Mouse (Mus musculus): ENCODE measurements around the gene Ikzf4. TPM values are rescaled to one million over a fixed set of nuclear protein-coding genes. Genes with fewer than 3 reads are reported as not detected.

The Ikzf4 gene
- polyA plus RNA-seq (2017; shearing (Covaris generic)): 100 to 1,000 TPM; 102 to 158 TPM

DNA sequence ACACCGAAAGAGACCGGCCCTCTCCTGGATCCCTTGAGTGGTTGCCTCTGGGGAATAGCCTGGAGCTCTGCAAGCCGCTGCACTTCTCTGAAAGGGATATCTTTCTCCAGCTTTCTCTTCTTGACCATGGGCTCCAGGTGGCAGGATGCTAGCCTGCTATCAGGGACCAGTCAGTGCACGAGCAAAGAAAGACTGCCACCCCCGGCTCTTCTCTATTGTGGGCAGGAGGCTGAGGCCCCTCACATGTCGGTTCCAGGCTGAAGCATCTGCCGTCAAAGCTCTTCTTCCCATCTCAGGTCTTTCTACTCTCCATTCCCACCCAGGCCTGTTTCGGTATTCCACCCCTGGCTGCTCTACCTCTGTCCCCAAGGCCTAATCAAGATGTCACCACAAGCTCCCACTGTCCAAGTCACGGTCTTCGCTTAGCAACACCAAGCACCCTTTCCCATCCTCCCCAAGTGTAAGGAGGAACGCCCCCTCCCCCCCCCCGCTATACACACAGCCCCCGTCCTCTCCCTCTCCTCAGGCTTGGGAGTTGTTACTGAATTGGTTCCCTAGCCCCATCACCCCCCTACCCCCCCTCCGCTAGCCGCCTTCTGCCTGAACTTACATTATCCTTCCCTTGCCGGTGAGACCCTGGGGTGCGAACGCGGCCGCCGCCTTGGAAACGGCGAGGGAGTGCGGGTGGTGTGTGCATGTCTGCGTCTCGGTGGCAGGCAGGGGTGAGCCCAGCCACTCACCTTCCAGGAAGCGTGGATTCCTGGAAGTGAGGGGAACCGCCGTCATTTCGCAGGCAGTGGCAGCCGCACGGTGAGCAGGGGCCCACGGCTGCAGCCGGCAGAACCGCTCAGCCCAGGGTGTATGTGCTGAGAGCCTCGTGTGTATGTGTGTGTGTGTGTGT lies at the start of gene Ikzf4:
Gene Ikzf4, minus strand, starts transcription at position 881 of the 901 bp plus-strand sequence.
- ATAC-seq: peak; percentile 61

- ATAC-seq: no peak
Observed at GRCm38 (mm10) chr10:128695411-128695991, 49.7 kb upstream of the Ikzf4 start.

DNA sequence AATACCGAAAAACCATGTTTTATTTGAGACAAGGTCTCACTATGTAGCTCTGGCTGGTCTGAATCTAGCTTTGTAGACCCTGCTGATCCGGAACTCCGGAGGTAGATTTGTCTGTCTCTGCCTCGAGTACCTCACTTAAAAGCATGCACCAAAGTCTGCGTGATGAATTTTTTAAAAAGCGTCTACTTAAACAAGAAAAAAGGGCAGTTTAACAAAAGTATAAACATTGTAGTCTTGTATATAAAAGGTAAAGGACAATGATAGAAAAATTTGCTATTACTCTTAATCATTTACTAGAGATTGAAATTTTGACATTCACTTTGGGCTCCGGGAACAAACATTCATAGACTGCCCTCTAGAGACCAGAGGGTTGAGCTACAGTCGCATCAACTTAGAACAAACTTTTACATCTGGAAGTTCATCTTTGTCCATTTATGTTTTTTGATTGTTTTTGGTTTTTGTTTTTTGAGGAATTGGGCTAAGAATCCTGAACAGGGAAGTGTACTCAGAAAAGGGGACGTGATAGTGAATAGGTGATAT lies 28.7 kb upstream of the Ikzf4 start:
- peak; percentile 65 for ATAC-seq

DNA sequence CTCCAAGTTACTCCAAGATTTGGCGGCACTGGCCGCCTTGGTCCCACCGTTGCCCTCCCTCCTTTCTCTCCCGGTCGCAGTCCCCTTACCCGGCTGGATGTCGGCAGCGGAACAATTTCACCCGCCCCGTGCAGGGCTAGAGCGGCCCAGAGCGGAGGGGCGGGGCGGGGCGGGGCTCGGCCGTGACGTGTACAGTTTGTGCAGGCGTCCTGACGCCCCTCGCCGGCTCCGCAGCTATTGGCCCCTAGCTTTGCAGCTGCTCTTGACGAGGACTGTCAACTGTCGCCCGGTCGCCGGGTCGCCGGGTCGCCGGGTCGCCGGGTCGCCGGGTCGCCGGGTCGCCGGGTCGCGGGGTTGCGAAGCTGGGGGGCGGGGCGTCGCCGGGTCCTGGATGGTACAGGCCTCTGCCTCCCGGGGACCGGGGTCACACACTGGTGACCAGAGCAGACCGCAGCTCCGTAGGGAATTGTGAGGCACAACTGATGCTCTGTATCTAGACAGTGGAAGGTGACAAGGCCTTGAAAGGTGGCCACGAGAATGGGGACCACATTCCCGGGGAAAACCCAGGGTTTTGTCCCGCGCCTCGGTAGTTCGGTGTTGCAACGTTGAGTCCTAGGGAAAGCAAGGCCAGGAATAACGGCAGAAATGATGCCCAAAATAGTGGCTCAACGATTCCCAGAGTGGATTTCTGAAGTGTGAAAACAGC lies 28.1 kb upstream of the Ikzf4 start, which contains the start of gene Suox:
Gene Suox, minus strand, starts transcription at position 311 of the 706 bp plus-strand sequence.
- peak; percentile 89 for ATAC-seq

GRCm38 (mm10) chr10:128671148-128671547 lies 25.4 kb upstream of the Ikzf4 start:
- ATAC-seq: no peak

DNA sequence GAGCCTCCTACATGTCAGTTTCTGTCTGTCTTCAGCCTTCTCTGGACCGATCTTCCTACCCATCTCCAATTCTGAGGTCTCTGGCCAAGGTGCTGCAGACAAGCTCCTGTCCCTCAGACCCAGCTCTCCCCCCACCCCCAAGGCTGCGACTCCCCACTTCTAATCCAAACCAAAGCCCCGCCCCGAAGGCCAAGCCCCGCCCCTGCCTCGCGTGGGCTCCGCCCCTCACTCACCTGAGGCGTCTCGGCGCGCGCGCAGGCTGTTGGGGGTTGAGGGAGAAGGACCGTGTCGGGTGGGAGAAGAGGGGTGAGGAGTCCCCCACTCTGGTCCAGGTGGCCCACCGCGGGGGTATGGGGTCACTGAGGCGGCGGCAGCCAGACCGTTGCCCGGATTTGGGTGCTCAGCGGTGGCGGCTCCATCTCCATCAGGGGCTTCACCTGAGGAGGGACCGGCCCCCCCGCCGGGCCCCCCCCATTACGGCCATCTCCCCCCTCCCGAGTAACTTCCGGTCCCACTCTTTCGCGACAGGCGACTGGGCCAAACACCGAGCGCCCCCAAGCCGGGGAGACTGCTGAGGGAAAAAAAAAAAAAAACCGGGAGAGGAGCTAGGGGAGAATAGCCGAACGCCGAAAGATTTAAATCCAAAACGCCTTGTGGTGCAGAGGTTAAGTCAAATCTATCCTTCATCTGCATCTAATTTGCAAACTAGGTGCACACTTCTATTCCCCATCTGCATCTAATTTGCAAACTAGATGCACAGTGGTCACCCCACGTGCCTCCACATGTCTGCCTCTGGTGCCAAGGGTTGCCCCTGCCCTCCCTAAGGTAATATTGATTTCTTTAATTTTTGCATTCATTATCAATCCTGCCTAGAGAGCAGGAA lies 23.2 kb upstream of the Ikzf4 start:
- ATAC-seq: peak; percentile 33

GRCm38 (mm10) chr10:128665806-128666205 lies 20.0 kb upstream of the Ikzf4 start:
- no peak for ATAC-seq

GRCm38 (mm10) chr10:128665307-128665706 lies 19.5 kb upstream of the Ikzf4 start:
- ATAC-seq: no peak

GRCm38 (mm10) chr10:128664808-128665207 lies 19.0 kb upstream of the Ikzf4 start:
- ATAC-seq: no peak

DNA sequence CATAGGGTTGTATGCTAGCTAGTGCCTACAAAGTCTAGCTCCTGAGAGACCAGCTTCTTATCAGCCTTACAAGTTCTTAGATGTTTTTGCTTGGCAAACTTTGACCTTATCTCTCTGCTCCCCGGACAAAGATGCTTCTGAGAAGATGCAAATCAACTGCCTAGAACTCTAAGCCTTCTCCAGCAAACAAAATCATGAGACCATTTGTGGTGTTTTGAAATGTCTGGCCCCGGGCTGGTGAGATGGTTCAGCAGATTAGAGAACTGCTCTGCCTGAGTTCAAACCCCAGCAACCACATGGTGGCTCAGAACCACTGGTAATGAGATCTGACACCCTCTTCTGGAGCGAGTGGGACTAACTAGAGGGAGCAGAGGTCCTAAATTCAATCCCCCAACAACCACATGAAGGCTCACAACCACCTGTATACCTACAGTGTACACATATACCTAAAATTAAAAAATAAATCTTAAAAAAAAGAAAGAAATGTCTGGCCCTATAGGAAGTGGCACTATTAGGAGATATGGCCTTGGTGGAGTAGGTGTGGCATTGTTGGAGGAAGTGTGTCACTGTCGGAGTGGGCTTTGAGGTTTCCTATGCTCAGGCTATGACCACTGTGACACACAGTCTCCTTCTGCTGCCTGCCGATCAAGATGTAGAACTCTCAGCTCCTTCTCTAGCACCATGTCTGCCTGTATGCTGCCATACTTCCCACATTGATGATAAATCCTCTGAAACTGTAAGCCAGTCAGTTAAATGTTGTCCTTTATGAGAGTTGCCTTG lies 17.8 kb upstream of the Ikzf4 start:
- ATAC-seq: peak; percentile 63

DNA sequence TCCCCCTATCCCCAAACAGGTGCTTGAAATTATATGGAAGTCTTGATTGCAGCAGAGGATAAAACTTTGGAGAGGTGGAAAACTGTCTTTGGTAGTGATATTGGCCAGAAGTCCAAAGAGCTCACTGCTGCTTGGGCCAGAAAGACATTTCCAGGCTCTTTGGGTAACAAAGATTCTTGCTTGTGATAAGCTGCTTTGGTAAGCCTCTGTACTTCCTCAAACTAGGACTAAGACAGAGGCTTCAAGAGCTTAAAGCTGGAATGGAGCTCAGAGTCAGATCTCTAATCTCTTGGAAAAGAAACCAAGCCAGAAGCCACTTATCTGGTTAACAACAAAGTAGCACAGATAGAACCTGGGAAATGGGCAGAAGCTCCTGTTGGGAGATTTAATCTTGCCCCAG lies 16.7 kb upstream of the Ikzf4 start:
- no peak for ATAC-seq

GRCm38 (mm10) chr10:128659490-128659889 lies 13.7 kb upstream of the Ikzf4 start:
- no peak for ATAC-seq

GRCm38 (mm10) chr10:128657844-128658243 lies 12.1 kb upstream of the Ikzf4 start:
- ATAC-seq: no peak

GRCm38 (mm10) chr10:128656731-128657130 lies 10.9 kb upstream of the Ikzf4 start:
- no peak for ATAC-seq

DNA sequence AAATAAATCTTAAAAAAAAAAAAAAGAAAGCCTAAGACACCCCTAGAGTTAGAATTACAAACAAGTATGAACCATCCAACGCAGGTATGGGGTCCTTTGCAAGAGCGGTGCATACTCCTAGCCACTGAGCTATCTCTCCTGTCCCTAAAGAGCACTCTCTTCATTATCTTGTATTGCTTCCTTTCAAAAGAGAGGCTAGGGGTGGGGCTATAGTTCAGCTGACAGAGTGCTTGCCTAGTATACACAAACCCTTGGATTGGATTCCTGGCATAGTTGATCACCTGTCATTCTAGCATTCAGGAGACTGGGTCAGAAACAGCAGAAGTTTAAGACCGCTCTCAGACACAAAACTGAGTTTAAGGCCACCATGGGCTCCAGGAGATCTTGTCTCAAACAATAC lies 9.5 kb upstream of the Ikzf4 start:
- ATAC-seq: no peak

- no peak for ATAC-seq
Observed at GRCm38 (mm10) chr10:128653866-128654265, 8.1 kb upstream of the Ikzf4 start.

DNA sequence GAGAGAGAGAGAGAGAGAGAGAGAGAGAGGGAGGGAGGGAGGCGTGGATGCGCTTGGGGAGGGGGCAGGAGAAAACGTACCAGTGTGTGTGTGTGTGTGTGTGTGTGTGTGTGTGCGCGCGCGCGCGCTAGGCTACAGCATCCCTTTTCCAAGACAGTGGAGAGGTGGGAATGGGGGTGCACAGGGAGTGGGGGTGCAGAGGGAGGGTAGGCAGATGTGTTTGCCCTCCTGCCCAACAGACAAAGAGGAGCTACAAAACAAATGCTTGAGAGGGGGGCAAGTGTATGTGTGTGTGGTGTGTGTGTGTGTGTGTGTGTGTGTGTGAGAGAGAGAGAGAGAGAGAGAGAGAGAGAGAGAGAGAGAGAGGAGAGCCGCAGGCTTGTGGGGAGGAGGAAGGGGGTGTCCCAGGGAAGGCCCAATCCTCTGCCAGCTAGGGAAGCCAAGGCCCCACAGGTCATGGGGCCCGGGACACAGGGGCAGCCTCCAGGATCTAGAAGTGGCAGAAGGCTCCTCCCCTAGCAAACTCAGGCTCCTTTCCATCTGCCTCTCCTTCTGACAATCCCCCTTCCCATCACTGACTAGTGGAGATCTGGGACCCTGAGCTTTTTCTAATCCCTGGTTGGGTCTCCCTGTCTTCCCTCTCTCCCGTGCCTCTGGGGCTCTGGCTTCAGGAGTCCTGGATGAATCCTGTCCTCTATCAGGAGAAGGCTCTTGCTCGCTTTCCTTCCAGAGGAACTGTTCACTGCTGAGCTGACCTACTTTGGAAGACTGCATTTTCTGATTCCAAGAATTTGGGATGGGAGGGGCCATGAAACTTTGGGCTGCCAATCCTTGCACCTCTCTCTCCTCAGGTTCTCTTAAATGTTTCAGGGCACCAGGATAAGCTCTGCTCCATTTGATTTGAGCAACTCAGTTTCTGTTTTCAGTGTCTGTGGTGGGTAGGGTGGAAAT lies 623 bp upstream of the Ikzf4 start:
- ATAC-seq: peak; percentile 57

GRCm38 (mm10) chr10:128642749-128643148 lies 3.0 kb downstream of the Ikzf4 start:
- ATAC-seq: peak; percentile 57

GRCm38 (mm10) chr10:128641871-128642270 lies 3.9 kb downstream of the Ikzf4 start:
- no peak for ATAC-seq

DNA sequence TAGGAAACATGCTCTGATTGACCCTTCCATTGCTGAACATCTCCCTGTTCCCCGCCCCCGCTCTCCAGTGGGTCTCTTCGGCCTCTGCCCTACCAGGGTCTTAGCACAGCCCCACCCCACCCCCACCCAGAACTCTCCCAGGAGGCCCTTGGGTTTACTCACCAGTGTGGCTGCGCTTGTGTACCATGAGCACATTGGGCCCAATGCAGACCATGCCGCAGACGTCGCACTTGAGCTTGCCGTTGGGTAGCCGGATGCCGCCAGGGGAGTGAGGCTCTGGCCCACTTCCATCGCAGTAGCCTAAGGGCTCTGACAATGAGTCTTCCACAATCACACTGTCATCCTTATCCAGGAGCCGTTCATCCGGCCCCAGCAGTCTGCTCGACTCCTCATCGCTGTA lies 4.9 kb downstream of the Ikzf4 start:
- ATAC-seq: no peak

All from CD4-positive, CD25-positive, alpha-beta regulatory T cell, adult 4 months (primary cell).